Mouse (Mus musculus): ENCODE results near the gene Cemip.

DNA sequence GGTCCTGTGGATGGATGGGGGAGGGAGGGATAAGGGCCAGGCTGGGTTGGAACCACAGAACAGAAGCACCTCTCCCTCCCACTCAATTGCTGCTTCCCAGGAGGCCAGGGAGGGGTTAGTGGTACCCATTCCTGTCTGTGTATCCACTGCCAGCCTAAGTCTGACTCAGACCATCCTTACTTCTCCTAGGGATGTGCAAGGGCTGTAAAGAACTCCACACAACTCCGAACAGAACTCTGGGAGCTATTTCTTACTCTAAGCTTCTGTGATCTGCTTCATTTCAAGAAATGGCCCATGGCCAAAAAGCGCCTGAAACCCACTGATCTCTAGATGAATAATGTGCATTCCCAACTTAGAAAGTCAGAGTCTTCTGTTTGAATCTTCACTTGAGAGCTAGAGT is 146.2 kb downstream of the Cemip start:
- no peak for TF ChIP-seq CTCF (IDR thresholded peaks at IDR 0.05)
- no peak for TF ChIP-seq POLR2A (IDR thresholded peaks at IDR 0.05; ENCODE audit: insufficient read depth, low read depth, low read length)
- TF ChIP-seq EP300 (IDR thresholded peaks at IDR 0.05; ENCODE audit: insufficient read depth, low read depth, low read length) = no peak
